Mouse (Mus musculus): ENCODE results near the gene Slc2a12. TPM values are rescaled to one million over a fixed set of nuclear protein-coding genes. Genes with fewer than 3 reads are reported as not detected.

Slc2a12 gene
- polyA plus RNA-seq, 1 experiment from 2014 or later: 7.6 TPM

GRCm38 (mm10) chr10:22653820-22654219 is 9.0 kb downstream of the Slc2a12 start:
- ATAC-seq: no peak
- Histone ChIP-seq H3K4me2 (ENCODE audit: low read length) (no peak overlapping the region), H3K27me3 (replicated peaks; ENCODE audit: control insufficient read depth, insufficient read depth, low read length) (no peaks in the 10 kb centered on the region), H3K9me3 (ENCODE audit: control insufficient read depth, low read length) (no peaks in the 10 kb centered on the region), H3K9ac (ENCODE audit: low read depth, low read length) (no peak overlapping the region), H3K27ac (ENCODE audit: low read depth, low read length) (no peak overlapping the region), H3K4me1 (ENCODE audit: control insufficient read depth, insufficient read depth, low read depth, low read length) (peaks cover 4% of the 10 kb centered on the region), H3K36me3 (ENCODE audit: control insufficient read depth, insufficient read depth, low read length) (no peaks in the 10 kb centered on the region), H3K4me3 (ENCODE audit: low read length) (no peak overlapping the region)
- 46% methylated on average over 6 of the region's 6 CpGs for WGBS

DNA sequence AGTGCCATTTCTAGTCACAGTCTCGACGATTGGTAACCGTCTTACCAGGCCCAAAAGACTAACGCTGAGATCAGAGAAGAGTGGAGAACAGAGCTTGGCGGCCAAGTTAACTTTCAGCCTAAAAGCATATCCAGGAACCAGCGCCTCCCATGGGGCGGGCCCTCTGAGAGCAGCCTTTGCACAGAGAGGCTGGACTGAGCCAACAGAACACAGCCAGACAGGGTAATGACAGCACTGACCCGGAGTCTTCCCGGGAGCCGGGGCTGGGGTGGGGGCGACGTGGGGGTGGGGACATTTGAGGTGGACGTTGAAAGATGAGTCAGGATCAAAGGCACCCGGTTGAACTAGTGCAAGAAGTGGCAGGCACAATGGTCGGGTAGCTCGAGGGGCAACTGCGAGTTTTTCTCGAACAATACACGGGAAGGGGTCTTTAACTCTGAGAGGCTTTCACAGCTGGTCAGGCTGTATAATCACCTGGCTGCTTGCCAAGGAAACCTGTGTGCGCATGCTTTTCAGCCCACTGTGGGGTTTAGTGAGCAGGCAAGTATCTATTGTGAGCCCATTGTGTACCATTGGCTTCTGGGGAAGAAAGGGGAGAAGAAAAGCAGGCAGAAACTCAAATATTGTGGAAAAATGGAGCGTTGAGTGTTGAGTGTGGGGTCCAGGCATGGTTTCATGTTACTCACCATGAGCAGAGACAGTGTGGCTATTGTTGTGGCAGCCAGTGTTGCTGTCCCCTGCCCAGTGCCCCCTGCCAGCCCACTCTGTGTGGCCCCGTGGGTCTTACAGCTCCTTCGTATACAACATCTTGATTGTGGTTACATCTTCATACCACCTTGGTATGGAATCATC is 13.9 kb downstream of the Slc2a12 start:
- no peaks in the 10 kb centered on the region for H3K27me3 ChIP-seq (replicated peaks; ENCODE audit: control insufficient read depth, insufficient read depth, low read length)
- peaks cover 10% of the 10 kb centered on the region for H3K4me1 ChIP-seq (ENCODE audit: control insufficient read depth, insufficient read depth, low read depth, low read length)
- WGBS: 19% methylated on average over 23 of the region's 23 CpGs
- peak overlapping the region; percentile 0; the same call in 1 of the 2 replicates for H3K27ac ChIP-seq (ENCODE audit: low read depth, low read length)
- H3K9me3 ChIP-seq (ENCODE audit: control insufficient read depth, low read length): no peaks in the 10 kb centered on the region
- H3K4me2 ChIP-seq (ENCODE audit: low read length): peak overlapping the region; percentile 41
- ATAC-seq: peak; percentile 92
- H3K4me3 ChIP-seq (ENCODE audit: low read length): no peak overlapping the region; the same call in 1 of the 2 replicates
- no peaks in the 10 kb centered on the region for H3K36me3 ChIP-seq (ENCODE audit: control insufficient read depth, insufficient read depth, low read length)
- H3K9ac ChIP-seq (ENCODE audit: low read depth, low read length): no peak overlapping the region

- Histone ChIP-seq H3K9ac (ENCODE audit: low read depth, low read length) (no peak overlapping the region), H3K9me3 (ENCODE audit: control insufficient read depth, low read length) (no peaks in the 10 kb centered on the region), H3K4me1 (ENCODE audit: control insufficient read depth, insufficient read depth, low read depth, low read length) (peaks cover 10% of the 10 kb centered on the region), H3K4me2 (ENCODE audit: low read length) (no peak overlapping the region), H3K27ac (ENCODE audit: low read depth, low read length) (peak overlapping the region; percentile 0; the same call in 1 of the 2 replicates), H3K36me3 (ENCODE audit: control insufficient read depth, insufficient read depth, low read length) (no peaks in the 10 kb centered on the region), H3K27me3 (replicated peaks; ENCODE audit: control insufficient read depth, insufficient read depth, low read length) (no peaks in the 10 kb centered on the region), H3K4me3 (ENCODE audit: low read length) (no peak overlapping the region)
- 66% methylated on average over 10 of the region's 10 CpGs for WGBS
- ATAC-seq: no peak
Measured at GRCm38 (mm10) chr10:22659386-22659725, 14.5 kb downstream of the Slc2a12 start.

GRCm38 (mm10) chr10:22660286-22661000 is 15.6 kb downstream of the Slc2a12 start:
- no peaks in the 10 kb centered on the region for H3K9me3 ChIP-seq (ENCODE audit: control insufficient read depth, low read length)
- H3K4me3 ChIP-seq (ENCODE audit: low read length): no peak overlapping the region
- peaks cover 10% of the 10 kb centered on the region for H3K4me1 ChIP-seq (ENCODE audit: control insufficient read depth, insufficient read depth, low read depth, low read length)
- no peak overlapping the region for H3K9ac ChIP-seq (ENCODE audit: low read depth, low read length)
- H3K27me3 ChIP-seq (replicated peaks; ENCODE audit: control insufficient read depth, insufficient read depth, low read length): no peaks in the 10 kb centered on the region
- H3K27ac ChIP-seq (ENCODE audit: low read depth, low read length): no peak overlapping the region
- H3K4me2 ChIP-seq (ENCODE audit: low read length): no peak overlapping the region
- ATAC-seq: no peak
- no peaks in the 10 kb centered on the region for H3K36me3 ChIP-seq (ENCODE audit: control insufficient read depth, insufficient read depth, low read length)
- 86% methylated on average over 5 of the region's 5 CpGs for WGBS

DNA sequence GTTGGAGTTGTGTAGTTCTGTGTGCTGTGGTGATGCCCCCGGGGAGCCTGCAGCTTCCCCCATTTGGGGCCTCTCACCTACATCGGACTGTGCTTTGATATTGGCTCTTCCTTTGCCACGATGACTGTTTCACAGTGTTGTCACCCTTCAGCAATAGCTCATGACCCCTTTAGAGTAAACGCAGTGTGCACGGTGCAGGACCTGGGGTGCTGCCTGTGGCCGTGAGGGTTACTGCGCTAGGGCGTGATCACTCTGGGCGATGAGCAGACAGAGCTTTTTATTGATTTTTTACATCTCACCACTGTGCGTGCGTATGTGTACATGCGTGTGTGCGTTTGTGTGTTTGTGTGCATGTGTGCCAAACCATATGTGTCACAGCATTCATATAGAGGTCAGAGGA is 23.7 kb downstream of the Slc2a12 start:
- no peak overlapping the region for H3K4me3 ChIP-seq (ENCODE audit: low read length)
- H3K36me3 ChIP-seq (ENCODE audit: control insufficient read depth, insufficient read depth, low read length): no peaks in the 10 kb centered on the region
- H3K9me3 ChIP-seq (ENCODE audit: control insufficient read depth, low read length): no peaks in the 10 kb centered on the region
- no peak overlapping the region for H3K4me2 ChIP-seq (ENCODE audit: low read length)
- H3K27ac ChIP-seq (ENCODE audit: low read depth, low read length): no peak overlapping the region
- no peak for ATAC-seq
- no peaks in the 10 kb centered on the region for H3K27me3 ChIP-seq (replicated peaks; ENCODE audit: control insufficient read depth, insufficient read depth, low read length)
- H3K9ac ChIP-seq (ENCODE audit: low read depth, low read length): no peak overlapping the region
- 93% methylated on average over 13 of the region's 13 CpGs for WGBS
- no peaks in the 10 kb centered on the region for H3K4me1 ChIP-seq (ENCODE audit: control insufficient read depth, insufficient read depth, low read depth, low read length)

DNA sequence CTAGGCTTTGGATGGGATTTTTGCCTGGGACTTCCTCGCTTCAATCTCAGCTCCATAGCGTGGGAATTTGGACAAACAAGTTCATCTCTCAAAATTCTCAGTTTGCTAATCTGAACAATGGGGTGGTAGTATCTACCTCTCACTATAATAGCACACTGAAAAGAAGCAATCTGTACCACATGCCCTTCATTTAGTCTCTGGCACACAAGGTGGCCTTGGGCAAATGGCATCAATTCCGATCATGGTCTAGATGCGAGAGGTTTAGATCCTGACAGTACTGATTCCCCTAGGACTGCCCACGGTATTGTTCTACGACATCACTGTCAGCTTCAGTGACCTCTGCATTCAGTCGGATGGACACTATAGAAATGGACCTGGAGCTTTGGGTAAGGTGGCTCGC is 29.4 kb downstream of the Slc2a12 start:
- ATAC-seq: no peak
- Histone ChIP-seq H3K4me3 (ENCODE audit: low read length) (no peak overlapping the region), H3K27ac (ENCODE audit: low read depth, low read length) (no peak overlapping the region), H3K36me3 (ENCODE audit: control insufficient read depth, insufficient read depth, low read length) (no peaks in the 10 kb centered on the region), H3K9me3 (ENCODE audit: control insufficient read depth, low read length) (no peaks in the 10 kb centered on the region), H3K4me1 (ENCODE audit: control insufficient read depth, insufficient read depth, low read depth, low read length) (no peaks in the 10 kb centered on the region), H3K27me3 (replicated peaks; ENCODE audit: control insufficient read depth, insufficient read depth, low read length) (no peaks in the 10 kb centered on the region), H3K9ac (ENCODE audit: low read depth, low read length) (no peak overlapping the region), H3K4me2 (ENCODE audit: low read length) (no peak overlapping the region)
- 92% methylated on average over 8 of the region's 8 CpGs for WGBS

DNA sequence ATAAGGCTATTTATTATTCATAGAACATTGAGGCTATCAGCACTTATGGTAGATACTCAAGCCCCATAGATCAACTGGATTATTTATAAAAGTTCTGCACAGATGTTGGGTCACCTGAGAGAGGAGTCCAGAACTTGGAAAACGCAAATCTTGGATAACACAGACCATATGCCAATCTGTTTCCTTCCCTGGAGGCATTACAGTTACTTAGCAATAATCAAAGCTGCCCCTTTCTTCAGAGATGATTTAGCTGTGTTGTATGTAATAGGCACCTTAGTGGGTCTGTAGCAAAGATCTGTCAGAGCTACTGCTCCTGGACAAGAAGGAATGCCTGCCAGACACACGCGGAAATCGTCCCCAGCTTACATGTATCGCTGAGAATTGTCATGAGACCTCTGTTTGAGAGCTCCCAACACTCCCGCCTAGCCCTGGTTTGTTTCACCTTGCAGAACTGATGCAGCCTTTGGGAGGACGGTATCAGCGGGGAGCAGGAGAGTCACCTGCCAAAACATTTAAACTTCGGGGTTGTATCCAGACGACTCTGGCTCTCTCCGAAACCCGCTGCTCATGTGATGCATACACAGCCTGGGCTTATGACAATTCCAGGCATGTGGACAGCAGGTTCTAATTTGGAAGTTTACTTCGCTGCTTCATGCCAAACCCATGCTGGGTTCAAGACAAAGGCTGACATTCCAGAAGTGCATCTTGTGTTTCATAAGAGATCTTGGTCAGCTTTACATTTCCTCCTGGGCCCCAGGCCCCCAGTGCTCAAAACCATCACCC is 31.2 kb downstream of the Slc2a12 start:
- Histone ChIP-seq H3K9ac (ENCODE audit: low read depth, low read length) (no peak overlapping the region), H3K27ac (ENCODE audit: low read depth, low read length) (no peak overlapping the region), H3K9me3 (ENCODE audit: control insufficient read depth, low read length) (no peaks in the 10 kb centered on the region), H3K36me3 (ENCODE audit: control insufficient read depth, insufficient read depth, low read length) (no peaks in the 10 kb centered on the region), H3K4me1 (ENCODE audit: control insufficient read depth, insufficient read depth, low read depth, low read length) (no peaks in the 10 kb centered on the region), H3K4me3 (ENCODE audit: low read length) (no peak overlapping the region), H3K4me2 (ENCODE audit: low read length) (no peak overlapping the region; the same call in 1 of the 2 replicates), H3K27me3 (replicated peaks; ENCODE audit: control insufficient read depth, insufficient read depth, low read length) (no peaks in the 10 kb centered on the region)
- no peak for ATAC-seq
- 57% methylated on average over 13 of the region's 13 CpGs for WGBS

GRCm38 (mm10) chr10:22696236-22696635 is 51.4 kb downstream of the Slc2a12 start:
- H3K9me3 ChIP-seq (ENCODE audit: control insufficient read depth, low read length): no peaks in the 10 kb centered on the region
- no peak overlapping the region for H3K27ac ChIP-seq (ENCODE audit: low read depth, low read length)
- H3K4me2 ChIP-seq (ENCODE audit: low read length): no peak overlapping the region
- no peak for ATAC-seq
- H3K27me3 ChIP-seq (replicated peaks; ENCODE audit: control insufficient read depth, insufficient read depth, low read length): no peaks in the 10 kb centered on the region
- WGBS: 98% methylated on average over 9 of the region's 9 CpGs
- H3K4me3 ChIP-seq (ENCODE audit: low read length): no peak overlapping the region
- no peaks in the 10 kb centered on the region for H3K4me1 ChIP-seq (ENCODE audit: control insufficient read depth, insufficient read depth, low read depth, low read length)
- H3K9ac ChIP-seq (ENCODE audit: low read depth, low read length): no peak overlapping the region
- 0 out of 2 replicates have a peak, but pooled peaks cover 2% of the 10 kb centered on the region for H3K36me3 ChIP-seq (ENCODE audit: control insufficient read depth, insufficient read depth, low read length)

GRCm38 (mm10) chr10:22696864-22697263 is 52.1 kb downstream of the Slc2a12 start:
- H3K4me3 ChIP-seq (ENCODE audit: low read length): no peak overlapping the region
- no peaks in the 10 kb centered on the region for H3K27me3 ChIP-seq (replicated peaks; ENCODE audit: control insufficient read depth, insufficient read depth, low read length)
- no peak for ATAC-seq
- H3K36me3 ChIP-seq (ENCODE audit: control insufficient read depth, insufficient read depth, low read length): 0 out of 2 replicates have a peak, but pooled peaks cover 2% of the 10 kb centered on the region
- no peak overlapping the region for H3K4me2 ChIP-seq (ENCODE audit: low read length)
- 86% methylated on average over 7 of the region's 7 CpGs for WGBS
- no peak overlapping the region for H3K27ac ChIP-seq (ENCODE audit: low read depth, low read length)
- H3K9me3 ChIP-seq (ENCODE audit: control insufficient read depth, low read length): no peaks in the 10 kb centered on the region
- no peaks in the 10 kb centered on the region for H3K4me1 ChIP-seq (ENCODE audit: control insufficient read depth, insufficient read depth, low read depth, low read length)
- H3K9ac ChIP-seq (ENCODE audit: low read depth, low read length): no peak overlapping the region
